Mouse (Mus musculus): ENCODE results near the gene Fkbp10. TPM values are rescaled to one million over a fixed set of nuclear protein-coding genes. Genes with fewer than 3 reads are reported as not detected.

Fkbp10 gene
- polyA plus RNA-seq, 1 experiment from 2014 or later, result 146 TPM

GRCm38 (mm10) chr11:100428612-100429199 lies 13.2 kb downstream of the Fkbp10 start:
- H3K36me3 ChIP-seq (ENCODE audit: insufficient read depth), result peaks cover 47% of the 10 kb centered on the region
- peak; percentile 23 for DNase-seq
- 42% methylated on average over 9 of the region's 9 CpGs for WGBS
- no peaks in the 10 kb centered on the region for H3K4me1 ChIP-seq (ENCODE audit: insufficient read depth)
- no peak overlapping the region for H3K4me2 ChIP-seq
- no peaks in the 10 kb centered on the region for H3K27me3 ChIP-seq (ENCODE audit: insufficient read depth, low read length)
- no peaks in the 10 kb centered on the region for H3K9me3 ChIP-seq (ENCODE audit: low read depth, low read length)
- ATAC-seq (ENCODE audit: insufficient read depth), result no peak
- no peak for TF ChIP-seq CTCF (IDR thresholded peaks at IDR 0.05; ENCODE audit: low read depth)
- H3K9ac ChIP-seq, result no peak overlapping the region
- H3K4me3 ChIP-seq (ENCODE audit: low read depth, low read length), result no peak overlapping the region
- H3K27ac ChIP-seq (ENCODE audit: low read depth), result peak overlapping the region; percentile 49; the same call in 1 of the 2 replicates

- ATAC-seq (ENCODE audit: insufficient read depth), result no peak
These were observed 14.6 kb downstream of the Fkbp10 start for GRCm38 (mm10) chr11:100430052-100430451.

GRCm38 (mm10) chr11:100432002-100432401 lies 16.5 kb downstream of the Fkbp10 start:
- WGBS, result 69% methylated on average over 5 of the region's 5 CpGs
- Histone ChIP-seq H3K36me3 (ENCODE audit: insufficient read depth) (peaks cover 59% of the 10 kb centered on the region), H3K4me1 (ENCODE audit: insufficient read depth) (no peaks in the 10 kb centered on the region), H3K9me3 (ENCODE audit: low read depth, low read length) (no peaks in the 10 kb centered on the region), H3K27ac (ENCODE audit: low read depth) (no peak overlapping the region), H3K27me3 (ENCODE audit: insufficient read depth, low read length) (no peaks in the 10 kb centered on the region), H3K9ac (no peak overlapping the region), H3K4me3 (ENCODE audit: low read depth, low read length) (no peak overlapping the region), H3K4me2 (no peak overlapping the region)
- ATAC-seq (ENCODE audit: insufficient read depth) (no peak), DNase-seq (no peak)
- TF ChIP-seq CTCF (IDR thresholded peaks at IDR 0.05; ENCODE audit: low read depth), result no peak

More at GRCm38 (mm10) chr11:100430052-100430451, 14.6 kb downstream of the Fkbp10 start:
- H3K9me3 ChIP-seq (ENCODE audit: low read depth, low read length), result no peaks in the 10 kb centered on the region
- 85% methylated on average over 7 of the region's 7 CpGs for WGBS
- H3K36me3 ChIP-seq (ENCODE audit: insufficient read depth), result peaks cover 48% of the 10 kb centered on the region
- H3K4me2 ChIP-seq, result no peak overlapping the region
- TF ChIP-seq CTCF (IDR thresholded peaks at IDR 0.05; ENCODE audit: low read depth), result no peak
- no peak overlapping the region for H3K27ac ChIP-seq (ENCODE audit: low read depth)
- H3K4me1 ChIP-seq (ENCODE audit: insufficient read depth), result no peaks in the 10 kb centered on the region
- no peak overlapping the region for H3K4me3 ChIP-seq (ENCODE audit: low read depth, low read length)
- no peaks in the 10 kb centered on the region for H3K27me3 ChIP-seq (ENCODE audit: insufficient read depth, low read length)
- no peak overlapping the region for H3K9ac ChIP-seq
- no peak for DNase-seq

DNA sequence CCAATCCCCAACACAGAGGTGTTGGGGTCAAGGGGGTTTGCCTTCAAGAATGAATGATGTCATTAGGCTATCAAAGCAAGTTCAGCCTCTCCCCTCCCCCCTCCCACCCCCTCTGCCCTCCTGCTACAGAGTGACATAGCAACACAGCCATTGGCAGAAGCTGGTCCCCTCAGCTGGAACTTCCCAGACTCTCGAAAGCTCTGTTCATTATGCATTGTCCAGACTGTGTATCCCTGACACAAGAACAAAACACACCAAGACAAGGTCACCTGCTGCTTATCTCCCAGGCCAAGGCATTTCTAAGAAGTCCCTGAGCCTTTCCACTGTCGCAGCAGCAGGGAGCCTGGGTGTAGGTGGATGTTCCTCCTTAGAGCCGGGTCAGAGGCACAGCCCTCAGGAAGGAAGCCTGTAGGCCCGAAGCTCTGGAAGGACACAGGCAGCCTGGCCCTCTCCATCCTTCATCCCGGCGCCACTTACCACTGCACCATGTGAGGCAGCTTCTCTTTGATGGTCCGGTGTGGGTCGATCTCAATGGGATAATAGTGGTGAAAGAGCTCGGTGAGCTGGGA lies 20.3 kb downstream of the Fkbp10 start:
- 86% methylated on average over 9 of the region's 9 CpGs for WGBS
- H3K27ac ChIP-seq (ENCODE audit: low read depth), result no peak overlapping the region
- H3K36me3 ChIP-seq (ENCODE audit: insufficient read depth), result peaks cover 67% of the 10 kb centered on the region
- H3K9me3 ChIP-seq (ENCODE audit: low read depth, low read length), result no peaks in the 10 kb centered on the region
- H3K4me1 ChIP-seq (ENCODE audit: insufficient read depth), result peaks cover 6% of the 10 kb centered on the region; the same call in 1 of the 2 replicates
- no peak for DNase-seq
- ATAC-seq (ENCODE audit: insufficient read depth), result no peak
- H3K9ac ChIP-seq, result no peak overlapping the region
- H3K27me3 ChIP-seq (ENCODE audit: insufficient read depth, low read length), result no peaks in the 10 kb centered on the region
- no peak for TF ChIP-seq CTCF (IDR thresholded peaks at IDR 0.05; ENCODE audit: low read depth)
- no peak overlapping the region for H3K4me2 ChIP-seq
- H3K4me3 ChIP-seq (ENCODE audit: low read depth, low read length), result no peak overlapping the region

DNA sequence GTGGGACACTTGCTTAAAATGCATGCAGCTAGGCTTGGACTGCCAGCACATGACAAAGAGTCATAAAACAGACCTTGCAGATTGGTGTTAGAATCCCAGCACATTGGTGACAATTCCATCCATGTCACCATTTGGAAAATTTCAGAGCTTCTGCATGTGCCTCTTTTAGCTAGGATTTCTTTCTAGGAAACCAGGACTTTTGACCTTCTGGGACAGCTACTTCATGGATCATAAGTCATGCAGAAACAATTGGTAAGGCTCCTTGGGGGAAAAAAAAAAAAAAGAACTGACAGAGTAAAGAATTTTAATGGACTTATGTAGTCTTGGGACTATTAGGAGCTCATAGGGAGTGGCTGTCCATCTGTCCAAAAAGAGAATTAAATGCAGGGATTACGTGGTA lies 22.4 kb downstream of the Fkbp10 start:
- Histone ChIP-seq H3K4me3 (ENCODE audit: low read depth, low read length) (no peak overlapping the region), H3K27me3 (ENCODE audit: insufficient read depth, low read length) (no peaks in the 10 kb centered on the region), H3K36me3 (ENCODE audit: insufficient read depth) (peaks cover 59% of the 10 kb centered on the region), H3K4me2 (no peak overlapping the region), H3K27ac (ENCODE audit: low read depth) (no peak overlapping the region), H3K9me3 (ENCODE audit: low read depth, low read length) (no peaks in the 10 kb centered on the region), H3K9ac (no peak overlapping the region), H3K4me1 (ENCODE audit: insufficient read depth) (peaks cover 6% of the 10 kb centered on the region; the same call in 1 of the 2 replicates)
- ATAC-seq (ENCODE audit: insufficient read depth) (no peak), DNase-seq (no peak)
- 88% methylated on average over 1 of the region's 1 CpGs for WGBS
- TF ChIP-seq CTCF (IDR thresholded peaks at IDR 0.05; ENCODE audit: low read depth), result no peak

DNA sequence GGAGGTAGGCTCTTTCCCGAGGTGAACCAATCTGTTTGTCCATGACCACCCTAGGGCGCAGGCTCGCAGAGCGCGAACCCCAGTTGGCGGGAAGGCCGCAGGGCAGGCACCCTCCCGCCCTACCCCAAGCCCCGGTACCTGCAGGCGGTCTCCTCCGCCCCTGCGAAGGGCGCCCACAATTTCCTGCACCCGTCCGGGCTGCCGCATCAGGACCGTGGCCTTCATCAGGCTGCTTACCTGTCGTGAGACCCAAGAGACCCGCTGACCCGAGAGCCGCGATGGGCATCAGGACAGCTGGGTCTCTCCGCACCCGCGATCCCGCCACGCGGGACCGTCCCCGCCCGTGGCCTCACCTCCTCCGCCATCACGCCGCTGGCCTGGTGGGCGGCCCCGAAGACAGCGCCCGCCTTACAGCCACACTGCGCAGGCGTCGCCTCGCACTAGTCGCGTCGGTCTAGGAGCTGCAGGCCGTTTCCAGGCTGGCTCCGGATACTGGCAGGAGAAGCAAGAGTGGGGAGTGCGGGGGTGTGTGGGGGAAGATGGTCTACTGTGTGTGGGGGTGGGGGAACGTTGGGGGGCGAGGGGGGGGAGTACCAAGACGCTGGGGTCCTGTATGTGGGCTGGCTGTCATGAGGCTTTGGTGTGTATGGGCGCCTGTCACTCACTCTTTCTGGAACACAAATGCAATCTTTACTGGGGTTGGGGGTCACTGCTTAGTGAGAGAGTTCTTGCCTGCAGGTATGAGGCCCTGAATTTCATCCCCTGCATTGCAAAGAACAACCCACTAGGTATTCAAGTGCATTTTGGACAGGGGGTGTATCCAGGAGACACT lies 25.4 kb downstream of the Fkbp10 start:
- peak; percentile 98 for ATAC-seq (ENCODE audit: insufficient read depth)

DNA sequence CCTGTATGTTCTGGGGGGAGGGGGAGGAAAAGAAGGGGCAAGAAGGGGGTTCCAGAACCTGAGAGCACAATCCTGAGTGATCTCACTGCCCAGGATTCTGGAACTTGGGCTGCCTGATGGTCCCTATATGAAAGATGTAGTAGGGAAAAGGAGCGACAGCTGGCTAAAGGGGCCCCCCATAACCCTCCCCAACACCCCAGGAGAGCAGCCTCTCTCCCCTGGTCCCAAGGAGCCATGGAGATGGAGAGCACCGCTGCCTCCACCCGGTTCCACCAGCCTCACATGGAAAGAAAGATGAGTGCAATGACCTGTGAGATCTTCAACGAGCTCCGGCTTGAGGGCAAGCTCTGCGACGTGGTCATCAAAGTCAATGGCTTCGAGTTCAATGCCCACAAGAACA lies 26.3 kb downstream of the Fkbp10 start, which contains the start of the genes Nt5c3b and Klhl10:
Gene Nt5c3b, minus strand, starts transcription at position 12 of the 400 bp plus-strand sequence.
Gene Klhl10, plus strand, starts transcription at position 121 of the 400 bp plus-strand sequence.
- no peaks in the 10 kb centered on the region for H3K9me3 ChIP-seq (ENCODE audit: low read depth, low read length)
- DNase-seq, result no peak
- no peak for ATAC-seq (ENCODE audit: insufficient read depth)
- 81% methylated on average over 8 of the region's 8 CpGs for WGBS
- H3K27ac ChIP-seq (ENCODE audit: low read depth), result peak within 1 kb of the TSS; percentile 50; the same call in 1 of the 2 replicates
- H3K27me3 ChIP-seq (ENCODE audit: insufficient read depth, low read length), result no peaks in the 10 kb centered on the region
- peak within 1 kb of the TSS; percentile 79 for H3K4me3 ChIP-seq (ENCODE audit: low read depth, low read length)
- peaks cover 24% of the 10 kb centered on the region; the same call in 1 of the 2 replicates for H3K36me3 ChIP-seq (ENCODE audit: insufficient read depth)
- H3K4me2 ChIP-seq, result peak within 1 kb of the TSS; percentile 74
- no peak for TF ChIP-seq CTCF (IDR thresholded peaks at IDR 0.05; ENCODE audit: low read depth)
- peak within 1 kb of the TSS; percentile 91 for H3K9ac ChIP-seq
- peaks cover 6% of the 10 kb centered on the region; the same call in 1 of the 2 replicates for H3K4me1 ChIP-seq (ENCODE audit: insufficient read depth)

More for the DNA sequence above, 25.4 kb downstream of the Fkbp10 start:
- Histone ChIP-seq H3K9ac (peak overlapping the region; percentile 91), H3K4me2 (peak overlapping the region; percentile 74), H3K9me3 (ENCODE audit: low read depth, low read length) (no peaks in the 10 kb centered on the region), H3K4me3 (ENCODE audit: low read depth, low read length) (peak overlapping the region; percentile 79), H3K27me3 (ENCODE audit: insufficient read depth, low read length) (no peaks in the 10 kb centered on the region), H3K27ac (ENCODE audit: low read depth) (peak overlapping the region; percentile 50; the same call in 1 of the 2 replicates), H3K36me3 (ENCODE audit: insufficient read depth) (peaks cover 32% of the 10 kb centered on the region), H3K4me1 (ENCODE audit: insufficient read depth) (peaks cover 6% of the 10 kb centered on the region; the same call in 1 of the 2 replicates)
- 1% methylated on average over 52 of the region's 52 CpGs for WGBS
- TF ChIP-seq CTCF (IDR thresholded peaks at IDR 0.05; ENCODE audit: low read depth), result no peak
- DNase-seq, result peak; percentile 93

All from lung, embryonic 14.5 days (tissue).